Mouse (Mus musculus) small intestine, adult 2 months (tissue): ENCODE results near the gene Snip1. TPM values are rescaled to one million over a fixed set of nuclear protein-coding genes. Genes with fewer than 3 reads are reported as not detected.
A peak's percentile ranks its signal among the peaks of the same experiment; 100 is the strongest.

Experiments used
- H3K27ac ChIP-seq: fragments of 200-500 bp; 2 replicates; pipeline ENCODE4 v1.5.1; 2012; ENCODE audit warnings: low read depth, low read length, control low read depth, inconsistent platforms; ENCODE audit not compliant: insufficient read depth
- H3K27me3 ChIP-seq: fragments of 200-500 bp; 2 replicates; pipeline ENCODE4 v1.6.1; 2012; ENCODE audit warnings: mild to moderate bottlenecking, moderate library complexity, low read length, inconsistent platforms; ENCODE audit not compliant: control insufficient read depth, insufficient read depth
- H3K36me3 ChIP-seq: fragments of 200-500 bp; 2 replicates; pipeline ENCODE4 v1.6.1; 2012; ENCODE audit warnings: mild to moderate bottlenecking, low read length, control low read depth, inconsistent platforms; ENCODE audit not compliant: control insufficient read depth, insufficient read depth
- H3K4me1 ChIP-seq: fragments of 200-500 bp; 2 replicates; pipeline ENCODE4 v1.6.1; 2012; ENCODE audit warnings: low read length, inconsistent platforms, mixed read lengths; ENCODE audit not compliant: control insufficient read depth, insufficient read depth, insufficient read length
- H3K4me3 ChIP-seq: fragments of 200-500 bp; 2 replicates; pipeline ENCODE4 v1.5.1; 2012; ENCODE audit warnings: low read depth, mild to moderate bottlenecking, control low read depth, inconsistent platforms, low read length, moderate library complexity
- CTCF ChIP-seq: fragments of 200-500 bp; IDR thresholded peaks from 2 replicates; pipeline ENCODE4 v1.5.1; 2012; ENCODE audit warnings: low read depth, mild to moderate bottlenecking, control low read depth, inconsistent platforms, low read length, moderate library complexity, mixed read lengths; ENCODE audit not compliant: insufficient replicate concordance, insufficient read length; ENCODE audit errors: extremely low read depth
- POLR2A ChIP-seq: fragments of 200-500 bp; IDR thresholded peaks from 2 replicates; pipeline ENCODE4 v1.6.1; 2012; ENCODE audit warnings: low read depth, mild to moderate bottlenecking, control low read depth, inconsistent platforms, low read length, moderate library complexity
- WGBS: fragments of 180-500 bp; shearing (Covaris S2); methylation state at CpG from one replicate; pipeline ENCODE4 v1.1.7; 2018; 5-methylcytosine and 5-hydroxymethylcytosine counted together
- polyA plus RNA-seq: library from polyadenylated mRNA; depleted of rRNA; stranded (reverse); fragments of >200 nt; gene quantifications from 2 replicates; pipeline ENCODE4 v1.2.3, GENCODE M21; 2012

The Snip1 gene
- polyA plus RNA-seq, 1 experiment, result 6.2 TPM

- H3K4me3 ChIP-seq, result no peak overlapping the region
- peaks cover 6% of the 10 kb centered on the region; the same call in 1 of the 2 replicates for H3K4me1 ChIP-seq
- 50% methylated on average over 2 of the region's 2 CpGs for WGBS
- peak overlapping the region; percentile 3; the same call in 1 of the 2 replicates for H3K27ac ChIP-seq
- H3K36me3 ChIP-seq, result peaks cover 34% of the 10 kb centered on the region
- TF ChIP-seq POLR2A, result no peak
- no peak for TF ChIP-seq CTCF
- H3K27me3 ChIP-seq, result no peaks in the 10 kb centered on the region
These were observed 11.2 kb downstream of the Snip1 start for GRCm38 (mm10) chr4:125077700-125078099.

- TF ChIP-seq POLR2A, result no peak
- TF ChIP-seq CTCF, result no peak
- H3K27me3 ChIP-seq, result no peaks in the 10 kb centered on the region
- H3K4me1 ChIP-seq, result peaks cover 6% of the 10 kb centered on the region; the same call in 1 of the 2 replicates
- no peak overlapping the region for H3K27ac ChIP-seq
- H3K36me3 ChIP-seq, result peaks cover 24% of the 10 kb centered on the region
- no peak overlapping the region for H3K4me3 ChIP-seq
- 45% methylated on average over 2 of the region's 2 CpGs for WGBS
These were observed 12.2 kb downstream of the Snip1 start for GRCm38 (mm10) chr4:125078698-125079097.

GRCm38 (mm10) chr4:125084403-125085345 is 18.2 kb downstream of the Snip1 start, which contains the start of gene Meaf6:
Gene Meaf6 (plus strand): TSS chr4:125085134.
- peak within 1 kb of the TSS; percentile 92 for H3K4me3 ChIP-seq
- peaks cover 6% of the 10 kb centered on the region; the same call in 1 of the 2 replicates for H3K36me3 ChIP-seq
- peak within 1 kb of the TSS; percentile 92 for H3K27ac ChIP-seq
- 2% methylated on average over 63 of the region's 63 CpGs for WGBS
- TF ChIP-seq CTCF (peak; percentile 90), POLR2A (peak; percentile 59)
- no peaks in the 10 kb centered on the region for H3K27me3 ChIP-seq
- H3K4me1 ChIP-seq, result peaks cover 2% of the 10 kb centered on the region; the same call in 1 of the 2 replicates

GRCm38 (mm10) chr4:125085346-125085841 is 18.9 kb downstream of the Snip1 start:
- no peak for TF ChIP-seq CTCF
- TF ChIP-seq POLR2A, result no peak
- under 1% methylated on average over 45 of the region's 45 CpGs for WGBS
- H3K27ac ChIP-seq, result peak overlapping the region; percentile 92
- H3K4me3 ChIP-seq, result peak overlapping the region; percentile 92
- peaks cover 12% of the 10 kb centered on the region; the same call in 1 of the 2 replicates for H3K36me3 ChIP-seq
- H3K4me1 ChIP-seq, result peaks cover 2% of the 10 kb centered on the region; the same call in 1 of the 2 replicates
- no peaks in the 10 kb centered on the region for H3K27me3 ChIP-seq

GRCm38 (mm10) chr4:125093031-125093430 is 26.6 kb downstream of the Snip1 start:
- Histone ChIP-seq H3K4me3 (no peak overlapping the region), H3K4me1 (no peaks in the 10 kb centered on the region), H3K36me3 (peaks cover 17% of the 10 kb centered on the region), H3K27ac (no peak overlapping the region), H3K27me3 (no peaks in the 10 kb centered on the region)
- no peak for TF ChIP-seq POLR2A
- no peak for TF ChIP-seq CTCF
- 86% methylated on average over 5 of the region's 5 CpGs for WGBS

- Histone ChIP-seq H3K36me3 (peaks cover 2% of the 10 kb centered on the region), H3K27me3 (no peaks in the 10 kb centered on the region), H3K27ac (no peak overlapping the region), H3K4me3 (no peak overlapping the region), H3K4me1 (no peaks in the 10 kb centered on the region)
- TF ChIP-seq POLR2A, result no peak
- no peak for TF ChIP-seq CTCF
- 79% methylated on average over 5 of the region's 5 CpGs for WGBS
These were observed 29.6 kb downstream of the Snip1 start for GRCm38 (mm10) chr4:125096066-125096465.

- WGBS, result 85% methylated on average over 4 of the region's 4 CpGs
- H3K36me3 ChIP-seq, result peaks cover 3% of the 10 kb centered on the region
- TF ChIP-seq CTCF (no peak), POLR2A (no peak)
- H3K4me3 ChIP-seq, result no peak overlapping the region
- no peak overlapping the region for H3K27ac ChIP-seq
- H3K27me3 ChIP-seq, result no peaks in the 10 kb centered on the region
- no peaks in the 10 kb centered on the region for H3K4me1 ChIP-seq
These were observed 30.9 kb downstream of the Snip1 start for GRCm38 (mm10) chr4:125097412-125097811.
